Mouse (Mus musculus): Measurements from ENCODE around the gene Nrxn1.

GRCm38 (mm10) chr17:90662318-90662717 lies 430.6 kb downstream of the Nrxn1 start:
- no peak for TF ChIP-seq CTCF (IDR thresholded peaks at IDR 0.05; ENCODE audit: low read depth, low read length)
- no peak for TF ChIP-seq GATA1 (IDR thresholded peaks at IDR 0.05; ENCODE audit: borderline replicate concordance, low read length)
- TF ChIP-seq TAL1 (conservative IDR thresholded peaks at IDR 0.05; ENCODE audit: low read depth, low read length): no peak

Measured in G1E (cell line).